Mouse (Mus musculus): Measurements from ENCODE around the gene Csnk2b. TPM values are rescaled to one million over a fixed set of nuclear protein-coding genes. Genes with fewer than 3 reads are reported as not detected.

Csnk2b gene
- 218 and 221 TPM in 2 replicates for polyA plus RNA-seq (2012; rRNA removed)

GRCm38 (mm10) chr17:35121871-35122303, at the start of gene Csnk2b:
Gene Csnk2b (minus strand): TSS chr17:35122053.

GRCm38 (mm10) chr17:35164568-35165450, 43.0 kb upstream of the Csnk2b start, which contains the start of gene Prrc2a:
Gene Prrc2a (minus strand): TSS chr17:35164897.

DNA sequence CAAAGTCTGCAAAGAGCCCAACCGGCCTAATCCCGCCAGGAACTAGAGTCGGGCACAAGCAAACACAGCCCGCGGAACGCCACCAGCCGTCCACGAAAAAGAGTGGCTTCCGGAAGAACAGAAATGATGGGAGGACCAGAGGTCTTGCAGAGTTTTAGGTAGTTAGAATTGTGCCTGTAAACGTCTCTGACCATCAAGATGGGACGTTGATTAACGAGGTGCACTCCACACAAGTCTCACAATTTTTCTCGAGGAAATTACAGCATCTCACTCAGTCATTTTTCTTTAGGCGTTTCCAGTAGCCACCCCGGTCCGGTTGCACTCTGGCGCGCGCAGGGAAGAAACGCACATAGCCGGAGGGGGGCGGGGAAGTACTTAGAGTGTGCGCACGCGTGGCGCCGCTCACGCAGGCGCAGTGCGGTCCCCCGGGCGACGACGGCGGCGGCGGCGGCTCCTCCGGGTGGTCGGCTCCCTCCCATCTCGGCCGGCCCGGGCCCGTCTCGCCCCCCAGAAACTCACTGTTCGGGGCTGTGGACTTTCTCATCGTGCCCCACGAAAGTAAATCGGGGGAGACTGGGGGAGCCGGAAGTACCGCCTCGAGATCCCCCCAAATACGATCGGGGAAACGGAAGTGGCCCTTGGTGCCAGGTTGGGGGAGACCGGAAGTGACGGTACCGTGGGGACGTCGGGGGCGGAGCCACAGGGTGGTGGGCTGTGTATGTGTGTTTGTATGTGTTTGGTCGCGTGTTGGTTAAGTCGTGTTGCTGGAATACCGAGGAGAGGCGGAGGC, 13.1 kb upstream of the Csnk2b start, which contains the start of gene Bag6:
Gene Bag6, plus strand, starts transcription at position 378 of the 790 bp plus-strand sequence.

DNA sequence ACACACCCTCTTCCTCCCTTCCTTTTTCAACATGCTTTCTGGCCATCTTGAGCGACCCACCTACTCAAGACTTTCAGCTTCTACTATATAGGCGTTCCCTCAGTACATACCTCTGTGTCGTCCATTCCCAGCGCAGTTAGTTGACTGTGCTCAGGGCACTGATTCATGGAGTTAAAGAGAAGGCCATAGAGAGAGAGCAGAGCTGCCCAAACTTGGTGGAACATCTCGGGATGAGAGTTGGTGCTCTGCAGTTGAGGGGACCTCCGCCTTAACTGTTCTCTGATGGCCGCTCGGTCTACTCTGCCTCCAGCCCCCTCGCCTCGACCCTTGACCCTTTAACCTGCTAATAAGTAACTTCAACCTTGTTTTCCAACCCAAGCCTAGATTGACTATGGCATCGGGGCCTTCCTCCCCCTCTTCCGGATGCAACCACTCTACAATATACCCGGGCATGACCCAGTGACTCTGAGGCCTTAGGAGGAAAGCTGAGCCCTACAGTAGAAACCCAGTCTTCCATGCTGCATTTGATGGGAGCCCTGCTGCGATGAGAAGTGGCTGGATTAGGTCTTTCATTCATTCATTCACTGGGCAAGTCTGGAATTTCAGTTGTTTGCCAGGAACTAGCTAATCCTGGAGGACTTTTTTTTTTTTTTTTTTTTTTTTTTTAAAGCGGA, 9.8 kb upstream of the Csnk2b start, which contains the start of gene Apom:
Gene Apom, minus strand, starts transcription at position 551 of the 674 bp plus-strand sequence.

GRCm38 (mm10) chr17:35126206-35126611, 4.4 kb upstream of the Csnk2b start, which contains the start of gene D17H6S53E:
Gene D17H6S53E (plus strand): TSS chr17:35126373.

GRCm38 (mm10) chr17:35121143-35121799, 582 bp downstream of the Csnk2b start, which contains the start of gene Gpank1:
Gene Gpank1 (plus strand): TSS chr17:35121455.

DNA sequence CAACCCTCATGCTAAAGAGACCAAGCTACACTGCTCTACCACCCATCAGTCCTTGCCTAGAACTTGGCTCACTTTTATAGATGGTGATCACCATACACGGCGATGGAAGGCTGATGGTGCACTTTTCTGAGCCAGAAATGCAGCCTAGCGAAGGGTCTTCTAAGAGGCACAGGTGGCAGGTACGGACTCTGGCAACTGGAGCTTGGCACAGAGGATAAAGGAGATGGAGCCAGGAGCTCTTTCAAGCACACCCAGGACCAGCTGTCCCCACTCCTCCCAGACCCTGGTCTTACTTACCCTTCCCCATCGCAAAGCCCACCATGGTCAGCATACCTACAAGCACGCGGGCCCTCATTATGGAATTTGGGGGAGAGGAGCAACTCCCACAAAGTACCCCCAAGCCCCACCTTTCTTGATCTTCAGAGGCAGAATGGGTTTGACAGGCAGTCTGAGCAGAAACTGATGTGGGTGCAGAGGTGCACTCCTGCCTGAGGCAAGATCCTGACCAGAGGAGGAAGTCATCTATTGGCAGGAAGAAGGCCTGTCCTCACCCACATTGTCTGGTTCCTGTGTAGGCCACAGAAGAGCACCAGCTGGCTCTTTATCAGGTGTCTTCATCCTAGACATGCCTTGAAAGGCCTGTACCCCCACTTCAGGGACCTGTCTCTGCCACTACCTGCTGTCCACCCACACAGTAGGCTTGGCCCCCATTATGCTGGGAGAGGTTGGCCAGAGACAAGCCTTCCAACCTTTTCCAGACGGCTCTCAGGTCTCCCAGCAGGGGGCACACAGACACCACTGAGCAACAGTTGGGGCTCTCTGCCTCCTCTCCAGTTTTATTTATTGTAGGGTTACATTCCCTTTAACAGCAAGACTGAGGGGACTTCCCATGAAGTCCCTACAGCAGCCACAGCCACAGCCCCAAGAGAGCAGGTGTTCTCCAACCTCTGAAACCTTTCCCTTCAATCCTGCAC, 6.5 kb downstream of the Csnk2b start, which contains the start of gene Ly6g5b:
Gene Ly6g5b, minus strand, starts transcription at position 383 of the 974 bp plus-strand sequence.

GRCm38 (mm10) chr17:35108097-35108496, 13.8 kb downstream of the Csnk2b start, which contains the start of gene Ly6g5c:
Gene Ly6g5c (plus strand): TSS chr17:35108279.

DNA sequence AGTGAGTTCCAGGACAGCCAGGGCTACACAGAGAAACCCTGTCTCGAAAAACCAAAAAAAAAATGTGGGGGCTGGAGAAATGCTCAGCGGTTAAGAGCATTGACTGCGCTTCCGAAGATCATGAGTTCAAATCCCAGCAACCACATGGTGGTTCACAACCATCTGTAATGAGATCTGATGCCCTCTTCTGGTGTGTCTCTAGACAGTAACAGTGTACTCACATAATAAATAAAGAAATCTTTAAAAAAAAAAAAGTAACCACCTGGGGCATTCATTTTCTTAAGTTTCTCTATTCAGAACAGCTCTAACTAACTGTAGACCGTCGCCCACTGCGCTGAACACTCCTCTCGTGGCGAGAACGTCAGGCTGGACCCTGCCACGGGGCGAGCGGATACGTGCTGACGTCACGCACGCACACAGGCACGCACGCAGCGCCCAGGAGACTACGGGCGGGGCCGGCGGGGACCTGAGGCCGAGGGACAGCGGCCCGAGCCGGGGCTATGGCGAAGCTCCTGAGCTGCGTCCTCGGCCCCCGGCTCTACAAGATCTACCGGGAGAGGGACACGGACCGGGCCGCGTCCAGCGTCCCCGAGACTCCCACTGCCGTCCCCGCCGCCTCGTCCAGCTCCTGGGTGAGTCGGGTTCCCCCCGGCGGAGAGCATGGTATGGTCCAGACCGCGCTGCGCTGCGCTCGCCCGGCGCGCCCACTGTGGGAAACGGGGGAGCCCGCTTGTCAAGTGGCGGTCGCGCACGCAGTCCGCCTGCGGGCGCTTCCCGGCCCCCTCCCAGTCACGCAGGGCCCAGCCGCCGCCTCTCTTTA, 32.8 kb downstream of the Csnk2b start, which contains the start of gene Abhd16a:
Gene Abhd16a, plus strand, starts transcription at position 439 of the 820 bp plus-strand sequence.

GRCm38 (mm10) chr17:35085208-35085865, 36.5 kb downstream of the Csnk2b start, which contains the start of gene Ly6g6f:
Gene Ly6g6f (minus strand): TSS chr17:35085610.

DNA sequence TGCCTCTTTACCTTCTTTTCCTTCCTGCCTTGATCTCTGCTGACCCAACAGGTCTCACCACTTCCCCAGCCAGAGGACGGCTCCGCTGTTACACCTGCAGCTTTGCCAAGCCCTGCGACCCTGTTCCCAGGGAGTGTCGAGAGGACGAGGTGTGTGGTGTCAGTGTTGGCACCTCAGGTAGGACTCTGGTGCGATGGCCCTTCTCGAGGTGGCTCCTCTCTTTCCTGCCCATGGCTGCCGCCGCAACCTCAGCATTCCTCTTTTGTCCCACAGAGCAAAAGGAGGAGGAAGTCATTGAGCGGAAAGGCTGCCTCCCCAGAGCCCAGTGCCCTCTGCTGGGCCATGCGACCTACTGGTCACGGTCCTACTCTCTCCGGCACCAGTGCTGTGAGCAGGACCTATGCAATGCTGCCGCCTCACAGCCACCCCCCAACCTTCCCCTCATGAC, 44.0 kb downstream of the Csnk2b start, which contains the start of gene Ly6g6d:
Gene Ly6g6d, minus strand, starts transcription at position 280 of the 448 bp plus-strand sequence.

GRCm38 (mm10) chr17:35076507-35077176, 45.2 kb downstream of the Csnk2b start, which contains the start of gene Ly6g6e:
Gene Ly6g6e (plus strand): TSS chr17:35076902.

Other genes with a start within 250 kb of the Csnk2b start
- gene Zbtb12, start 242.6 kb downstream of the Csnk2b start, polyA plus RNA-seq (2012; rRNA removed): 112 and 124 TPM in 2 replicates
- not detected in 2 replicates for gene Gm20547, start 240.0 kb downstream of the Csnk2b start, polyA plus RNA-seq (2012; rRNA removed)
- gene C2, start 223.8 kb downstream of the Csnk2b start, polyA plus RNA-seq (2012; rRNA removed): 2.2 and 3.4 TPM in 2 replicates
- 310 and 337 TPM in 2 replicates for gene Ehmt2, start 223.6 kb downstream of the Csnk2b start, polyA plus RNA-seq (2012; rRNA removed)
- 0.02 and 0.08 TPM in 2 replicates for gene Slc44a4, start 207.6 kb downstream of the Csnk2b start, polyA plus RNA-seq (2012; rRNA removed)
- 24.0 and 24.4 TPM in 2 replicates for gene Neu1, start 190.8 kb downstream of the Csnk2b start, polyA plus RNA-seq (2012; rRNA removed)
- 4.4 and 6.7 TPM in 2 replicates for gene Hspa1b, start 162.8 kb downstream of the Csnk2b start, polyA plus RNA-seq (2012; rRNA removed)
- not detected in 2 replicates for gene Gm20481, start 152.1 kb downstream of the Csnk2b start, polyA plus RNA-seq (2012; rRNA removed)
- 4.1 and 5.8 TPM in 2 replicates for gene Hspa1a, start 149.9 kb downstream of the Csnk2b start, polyA plus RNA-seq (2012; rRNA removed)
- 0.29 and 0.31 TPM in 2 replicates for gene Hspa1l, start 149.3 kb downstream of the Csnk2b start, polyA plus RNA-seq (2012; rRNA removed)
- 113 and 117 TPM in 2 replicates for gene Lsm2, start 140.2 kb downstream of the Csnk2b start, polyA plus RNA-seq (2012; rRNA removed)
- 96.9 and 103 TPM in 2 replicates for gene Vars, start 121.1 kb downstream of the Csnk2b start, polyA plus RNA-seq (2012; rRNA removed)
- 0.54 and 0.55 TPM in 2 replicates for gene Vwa7, start 105.5 kb downstream of the Csnk2b start, polyA plus RNA-seq (2012; rRNA removed)
- gene Sapcd1, start 94.0 kb downstream of the Csnk2b start, polyA plus RNA-seq (2012; rRNA removed): 6.1 TPM in 2 replicates
- gene Msh5, start 75.3 kb downstream of the Csnk2b start, polyA plus RNA-seq (2012; rRNA removed): 4.1 and 6.2 TPM in 2 replicates
- 89.1 and 106 TPM in 2 replicates for gene Clic1, start 72.1 kb downstream of the Csnk2b start, polyA plus RNA-seq (2012; rRNA removed)
- gene Ddah2, start 63.0 kb downstream of the Csnk2b start, polyA plus RNA-seq (2012; rRNA removed): 371 and 426 TPM in 2 replicates
- gene Ly6g6c, start 56.7 kb downstream of the Csnk2b start, polyA plus RNA-seq (2012; rRNA removed): 0.07 and 0.48 TPM in 2 replicates
- 0.22 and 0.23 TPM in 2 replicates for gene Mpig6b, start 55.9 kb downstream of the Csnk2b start, polyA plus RNA-seq (2012; rRNA removed)
- 3.0 and 7.1 TPM in 2 replicates for gene Ly6g6e, start 45.2 kb downstream of the Csnk2b start, polyA plus RNA-seq (2012; rRNA removed)
- 2.3 and 2.8 TPM in 2 replicates for gene Ly6g6d, start 44.0 kb downstream of the Csnk2b start, polyA plus RNA-seq (2012; rRNA removed)
- gene Ly6g6f, start 36.4 kb downstream of the Csnk2b start, polyA plus RNA-seq (2012; rRNA removed): 0.10 and 0.16 TPM in 2 replicates
- 93.6 and 106 TPM in 2 replicates for gene Abhd16a, start 32.8 kb downstream of the Csnk2b start, polyA plus RNA-seq (2012; rRNA removed)
- not detected in 2 replicates for gene Ly6g5c, start 13.8 kb downstream of the Csnk2b start, polyA plus RNA-seq (2012; rRNA removed)
- gene Ly6g5b, start 6.6 kb downstream of the Csnk2b start, polyA plus RNA-seq (2012; rRNA removed): 2.9 TPM in 2 replicates
- gene Gpank1, start 598 bp downstream of the Csnk2b start, polyA plus RNA-seq (2012; rRNA removed): 22.2 and 25.0 TPM in 2 replicates
- gene D17H6S53E, start 4.3 kb upstream of the Csnk2b start, polyA plus RNA-seq (2012; rRNA removed): 4.9 and 5.3 TPM in 2 replicates
- gene Apom, start 10.0 kb upstream of the Csnk2b start, polyA plus RNA-seq (2012; rRNA removed): 1.1 and 1.2 TPM in 2 replicates
- gene Bag6, start 13.1 kb upstream of the Csnk2b start, polyA plus RNA-seq (2012; rRNA removed): 327 and 363 TPM in 2 replicates
- 357 and 368 TPM in 2 replicates for gene Prrc2a, start 42.8 kb upstream of the Csnk2b start, polyA plus RNA-seq (2012; rRNA removed)
- 3.3 and 4.7 TPM in 2 replicates for gene Aif1, start 54.0 kb upstream of the Csnk2b start, polyA plus RNA-seq (2012; rRNA removed)
- 12.8 and 13.3 TPM in 2 replicates for gene Lst1, start 66.4 kb upstream of the Csnk2b start, polyA plus RNA-seq (2012; rRNA removed)
- gene Ltb, start 72.4 kb upstream of the Csnk2b start, polyA plus RNA-seq (2012; rRNA removed): 0.71 and 1.3 TPM in 2 replicates
- 0.34 and 0.66 TPM in 2 replicates for gene Tnf, start 80.0 kb upstream of the Csnk2b start, polyA plus RNA-seq (2012; rRNA removed)
- 0.32 and 0.34 TPM in 2 replicates for gene Lta, start 83.3 kb upstream of the Csnk2b start, polyA plus RNA-seq (2012; rRNA removed)
- not detected in 2 replicates for gene Gm16181, start 98.8 kb upstream of the Csnk2b start, polyA plus RNA-seq (2012; rRNA removed)
- 68.5 and 73.3 TPM in 2 replicates for gene Atp6v1g2, start 111.6 kb upstream of the Csnk2b start, polyA plus RNA-seq (2012; rRNA removed)
- 15.6 TPM in 2 replicates for gene Nfkbil1, start 113.7 kb upstream of the Csnk2b start, polyA plus RNA-seq (2012; rRNA removed)
- 959 and 1,020 TPM in 2 replicates for gene Ddx39b, start 119.7 kb upstream of the Csnk2b start, polyA plus RNA-seq (2012; rRNA removed)
- 38.6 and 42.0 TPM in 2 replicates for gene H2-D1, start 140.7 kb upstream of the Csnk2b start, polyA plus RNA-seq (2012; rRNA removed)
- gene H2-Q1, start 198.4 kb upstream of the Csnk2b start, polyA plus RNA-seq (2012; rRNA removed): 0.09 and 0.10 TPM in 2 replicates
- gene H2-Q2, start 220.2 kb upstream of the Csnk2b start, polyA plus RNA-seq (2012; rRNA removed): 0.92 and 0.94 TPM in 2 replicates